Mouse (Mus musculus) gastrocnemius, postnatal 10 days (tissue): ENCODE data around the gene Ntn4. TPM values are rescaled to one million over a fixed set of nuclear protein-coding genes. Genes with fewer than 3 reads are reported as not detected.
"Not testable (repeated sequence)": the region's sequence is repeated elsewhere in the genome, so short reads cannot be mapped to it uniquely, and the experiment has no call there.

Source experiments
- DNase-seq: peaks from one replicate; pipeline ENCODE4 v3.0.0; 2021; ENCODE audit warnings: mixed read lengths
- total RNA-seq, 2 experiments: library from RNA; stranded (reverse); gene quantifications; 2 replicates each; pipeline ENCODE4 v1.2.3; 2021

The Ntn4 gene
- total RNA-seq, 2 experiments from 2014 or later = 10.3 to 12.3 TPM

- no peak for DNase-seq
Observed at GRCm38 (mm10) chr10:93683896-93684295, 43.4 kb downstream of the Ntn4 start.

GRCm38 (mm10) chr10:93685416-93685815 is 44.9 kb downstream of the Ntn4 start:
- DNase-seq = not testable (repeated sequence)

- DNase-seq = no peak
Observed at GRCm38 (mm10) chr10:93686579-93686978, 46.1 kb downstream of the Ntn4 start.

- no peak for DNase-seq
Observed at GRCm38 (mm10) chr10:93687781-93688180, 47.3 kb downstream of the Ntn4 start.

- no peak for DNase-seq
Observed at GRCm38 (mm10) chr10:93688306-93689171, 48.1 kb downstream of the Ntn4 start.

- DNase-seq = no peak
Observed at GRCm38 (mm10) chr10:93691344-93691743, 50.9 kb downstream of the Ntn4 start.

- no peak for DNase-seq
Observed at GRCm38 (mm10) chr10:93695043-93695791, 54.7 kb downstream of the Ntn4 start.

GRCm38 (mm10) chr10:93696001-93696400 is 55.5 kb downstream of the Ntn4 start:
- no peak for DNase-seq

GRCm38 (mm10) chr10:93697866-93698483 is 57.5 kb downstream of the Ntn4 start:
- no peak for DNase-seq

- DNase-seq = no peak
Observed at GRCm38 (mm10) chr10:93699689-93700478, 59.4 kb downstream of the Ntn4 start.

GRCm38 (mm10) chr10:93700589-93701363 is 60.3 kb downstream of the Ntn4 start:
- no peak for DNase-seq

- no peak for DNase-seq
Observed at GRCm38 (mm10) chr10:93703946-93704345, 63.5 kb downstream of the Ntn4 start.

- peak; percentile 18 for DNase-seq
Observed at GRCm38 (mm10) chr10:93707149-93708075, 66.9 kb downstream of the Ntn4 start.

- DNase-seq = no peak
Observed at GRCm38 (mm10) chr10:93708076-93708473, 67.6 kb downstream of the Ntn4 start.

GRCm38 (mm10) chr10:93708515-93708914 is 68.0 kb downstream of the Ntn4 start:
- DNase-seq = no peak

GRCm38 (mm10) chr10:93709536-93709935 is 69.1 kb downstream of the Ntn4 start:
- DNase-seq = no peak

GRCm38 (mm10) chr10:93721625-93722337 is 81.3 kb downstream of the Ntn4 start:
- DNase-seq = no peak

- DNase-seq = peak; percentile 15
Observed at GRCm38 (mm10) chr10:93723942-93724542, 83.6 kb downstream of the Ntn4 start.

GRCm38 (mm10) chr10:93728131-93728530 is 87.7 kb downstream of the Ntn4 start:
- no peak for DNase-seq
